Mouse (Mus musculus): ENCODE data around the gene U2surp. TPM values are rescaled to one million over a fixed set of nuclear protein-coding genes. Genes with fewer than 3 reads are reported as not detected.

Gene U2surp
- polyA plus RNA-seq, 1 experiment from 2014 or later = 153 TPM

- WGBS = 78% methylated on average over 9 of the region's 9 CpGs
- ATAC-seq = peak; percentile 25; the same call in 1 of the 2 replicates
Measured at GRCm38 (mm10) chr9:95550856-95551774, 39.3 kb upstream of the U2surp start.

DNA sequence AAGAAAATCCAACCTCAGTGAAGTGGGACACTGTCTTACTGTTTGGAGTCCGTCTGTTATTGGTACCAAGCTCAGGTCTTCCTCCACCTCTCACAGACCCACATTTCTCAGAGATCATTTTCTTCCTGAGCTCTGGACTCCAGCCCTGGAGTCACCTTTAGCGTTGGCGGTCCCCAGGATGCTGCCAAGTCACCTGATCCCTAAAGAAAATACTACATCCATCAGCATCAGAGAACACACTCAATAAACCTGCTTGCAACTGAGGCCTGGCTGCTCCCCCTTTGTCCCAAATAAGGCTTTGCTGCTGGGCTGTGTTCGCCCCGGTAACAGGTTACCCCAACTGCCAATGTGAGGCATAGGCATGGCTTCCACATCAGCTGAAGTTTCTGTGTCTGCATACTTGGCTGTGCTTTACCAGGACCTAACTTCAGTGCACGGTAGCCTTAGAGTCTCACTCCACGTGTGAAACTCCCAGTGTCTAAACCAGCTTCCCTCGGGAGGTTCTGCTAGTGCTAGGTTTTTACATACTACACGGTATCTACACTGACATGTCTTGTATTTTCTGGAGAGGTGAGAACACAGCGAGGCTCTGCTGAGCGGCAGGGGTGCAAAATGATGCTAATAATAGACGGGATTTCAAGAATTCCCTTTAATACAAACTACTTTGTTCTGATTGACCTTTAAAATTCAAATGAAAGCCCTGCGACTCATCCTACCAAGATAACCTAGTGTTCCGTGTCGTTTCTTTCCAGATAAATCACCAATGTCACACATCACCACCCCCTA lies 38.0 kb upstream of the U2surp start:
- Histone ChIP-seq H3K36me3 (no peaks in the 10 kb centered on the region), H3K27me3 (no peaks in the 10 kb centered on the region), H3K27ac (no peak overlapping the region), H3K4me1 (replicated peaks) (no peaks in the 10 kb centered on the region), H3K4me3 (replicated peaks) (no peak overlapping the region), H3K4me2 (replicated peaks) (no peak overlapping the region), H3K9me3 (no peaks in the 10 kb centered on the region), H3K9ac (replicated peaks) (no peak overlapping the region)
- ATAC-seq = no peak
- 60% methylated on average over 15 of the region's 15 CpGs for WGBS

More at GRCm38 (mm10) chr9:95550856-95551774, 39.3 kb upstream of the U2surp start:
- H3K36me3 ChIP-seq = no peaks in the 10 kb centered on the region
- no peak overlapping the region for H3K27ac ChIP-seq
- H3K4me2 ChIP-seq (replicated peaks) = no peak overlapping the region
- H3K9me3 ChIP-seq = no peaks in the 10 kb centered on the region
- no peak overlapping the region for H3K4me3 ChIP-seq (replicated peaks)
- H3K4me1 ChIP-seq (replicated peaks) = no peaks in the 10 kb centered on the region
- H3K27me3 ChIP-seq = peaks cover 7% of the 10 kb centered on the region; the same call in 1 of the 2 replicates
- H3K9ac ChIP-seq (replicated peaks) = no peak overlapping the region

DNA sequence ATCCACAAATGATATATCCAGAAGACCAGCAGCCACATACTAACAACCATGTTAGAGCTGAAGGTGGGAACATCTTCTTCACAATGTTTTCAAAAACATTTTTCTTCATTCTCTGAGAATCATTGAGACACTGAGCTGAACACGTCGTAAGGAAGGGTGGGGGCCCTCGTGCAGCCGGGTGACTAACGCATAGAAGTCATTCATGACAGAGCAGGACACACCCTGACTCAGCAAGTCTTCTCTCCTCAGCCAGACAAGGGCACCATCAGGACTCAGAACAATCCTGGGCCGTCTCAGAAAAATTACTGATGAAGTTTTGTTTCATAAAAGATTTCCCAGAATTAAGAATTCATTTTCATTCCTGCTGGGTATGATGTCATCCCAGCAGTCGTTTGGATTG lies 34.9 kb upstream of the U2surp start:
- Histone ChIP-seq H3K9me3 (no peaks in the 10 kb centered on the region), H3K27ac (no peak overlapping the region), H3K4me3 (replicated peaks) (no peak overlapping the region), H3K36me3 (no peaks in the 10 kb centered on the region), H3K4me1 (replicated peaks) (no peaks in the 10 kb centered on the region), H3K4me2 (replicated peaks) (no peak overlapping the region), H3K27me3 (no peaks in the 10 kb centered on the region), H3K9ac (replicated peaks) (no peak overlapping the region)
- 65% methylated on average over 7 of the region's 7 CpGs for WGBS
- no peak for ATAC-seq

DNA sequence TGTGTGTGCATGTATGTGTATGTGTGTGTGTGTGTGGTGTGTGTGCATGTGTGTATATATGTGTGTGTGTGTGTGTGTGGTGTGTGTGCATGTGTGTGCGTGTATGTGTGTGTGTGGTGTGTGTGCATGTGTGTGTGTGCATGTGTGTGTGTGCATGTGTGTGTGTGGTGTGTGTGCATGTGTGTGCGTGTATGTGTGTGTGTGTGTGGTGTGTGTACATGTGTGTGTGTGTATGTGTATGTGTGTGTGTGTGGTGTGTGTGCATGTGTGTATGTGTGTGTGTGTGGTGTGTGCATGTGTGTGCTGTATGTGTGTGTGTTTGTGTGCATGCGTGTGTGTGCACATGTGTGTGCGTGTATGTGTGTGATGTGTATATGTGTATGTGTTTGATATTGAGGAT lies 32.8 kb upstream of the U2surp start:
- 99% methylated on average over 4 of the region's 4 CpGs for WGBS
- Histone ChIP-seq H3K36me3 (no peaks in the 10 kb centered on the region), H3K9ac (replicated peaks) (no peak overlapping the region), H3K9me3 (no peaks in the 10 kb centered on the region), H3K4me2 (replicated peaks) (no peak overlapping the region), H3K4me1 (replicated peaks) (no peaks in the 10 kb centered on the region), H3K4me3 (replicated peaks) (no peak overlapping the region), H3K27ac (no peak overlapping the region), H3K27me3 (no peaks in the 10 kb centered on the region)
- no peak for ATAC-seq

GRCm38 (mm10) chr9:95542475-95542874 lies 30.7 kb upstream of the U2surp start:
- no peaks in the 10 kb centered on the region for H3K27me3 ChIP-seq
- no peak overlapping the region for H3K4me2 ChIP-seq (replicated peaks)
- ATAC-seq = no peak
- no peak overlapping the region for H3K9ac ChIP-seq (replicated peaks)
- H3K27ac ChIP-seq = peak overlapping the region; percentile 52; the same call in 1 of the 2 replicates
- no peaks in the 10 kb centered on the region for H3K36me3 ChIP-seq
- no peaks in the 10 kb centered on the region for H3K9me3 ChIP-seq
- H3K4me3 ChIP-seq (replicated peaks) = no peak overlapping the region
- WGBS = 80% methylated on average over 6 of the region's 6 CpGs
- no peaks in the 10 kb centered on the region for H3K4me1 ChIP-seq (replicated peaks)

GRCm38 (mm10) chr9:95541650-95542432 lies 30.0 kb upstream of the U2surp start:
- Histone ChIP-seq H3K9ac (replicated peaks) (no peak overlapping the region; the same call in 1 of the 2 replicates), H3K27me3 (no peaks in the 10 kb centered on the region), H3K4me1 (replicated peaks) (no peaks in the 10 kb centered on the region), H3K4me2 (replicated peaks) (no peak overlapping the region), H3K9me3 (no peaks in the 10 kb centered on the region), H3K36me3 (no peaks in the 10 kb centered on the region), H3K27ac (peak overlapping the region; percentile 52), H3K4me3 (replicated peaks) (no peak overlapping the region)
- WGBS = 64% methylated on average over 15 of the region's 15 CpGs
- ATAC-seq = 0 out of 2 replicates have a peak, but pooled peaks have one; percentile 51

DNA sequence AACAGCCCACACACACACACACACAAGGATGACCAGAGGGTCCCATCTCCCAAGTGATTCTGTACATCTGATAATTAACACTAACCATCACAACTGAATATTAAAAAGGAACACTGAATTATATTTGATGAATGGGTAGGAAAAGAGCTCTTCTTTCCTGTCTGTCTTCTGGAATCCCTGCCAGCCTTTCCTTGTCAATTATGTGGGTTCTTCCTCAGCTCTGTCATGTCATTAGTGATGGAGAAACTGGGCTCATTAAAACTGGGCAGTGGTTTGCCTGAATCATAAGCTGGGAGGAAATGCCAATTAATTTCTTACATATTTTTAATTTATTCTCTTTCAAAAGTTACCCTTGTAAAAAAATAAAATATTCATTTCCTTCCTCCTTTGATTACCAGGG lies 29.4 kb upstream of the U2surp start:
- Histone ChIP-seq H3K27me3 (no peaks in the 10 kb centered on the region), H3K4me1 (replicated peaks) (no peaks in the 10 kb centered on the region), H3K4me3 (replicated peaks) (no peak overlapping the region), H3K4me2 (replicated peaks) (no peak overlapping the region), H3K27ac (no peak overlapping the region), H3K9ac (replicated peaks) (no peak overlapping the region), H3K36me3 (no peaks in the 10 kb centered on the region), H3K9me3 (no peaks in the 10 kb centered on the region)
- no peak for ATAC-seq

DNA sequence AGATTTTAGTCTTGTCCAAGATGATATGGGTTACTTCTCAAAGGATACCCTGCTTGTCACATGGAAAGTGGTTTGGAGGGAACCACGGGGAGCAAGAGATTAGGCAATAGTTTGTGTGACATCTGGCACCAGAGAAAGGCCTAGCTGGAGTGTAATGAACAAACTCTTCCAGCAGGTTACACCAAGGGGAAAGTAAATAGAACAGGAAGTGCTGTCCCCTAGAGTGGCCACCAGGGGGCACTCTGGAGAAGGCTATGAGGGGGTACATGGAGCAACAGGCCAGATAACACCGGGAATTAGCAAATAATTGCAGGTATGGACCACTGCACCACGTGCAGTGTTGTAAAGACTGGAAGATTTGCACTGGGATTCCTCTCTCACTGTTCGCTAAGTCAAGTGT lies 28.7 kb upstream of the U2surp start:
- Histone ChIP-seq H3K36me3 (no peaks in the 10 kb centered on the region), H3K9ac (replicated peaks) (no peak overlapping the region), H3K4me1 (replicated peaks) (no peaks in the 10 kb centered on the region), H3K9me3 (no peaks in the 10 kb centered on the region), H3K27me3 (no peaks in the 10 kb centered on the region), H3K4me3 (replicated peaks) (no peak overlapping the region), H3K27ac (no peak overlapping the region), H3K4me2 (replicated peaks) (no peak overlapping the region)
- no peak for ATAC-seq
- WGBS = 66% methylated on average over 4 of the region's 4 CpGs

GRCm38 (mm10) chr9:95539176-95539800 lies 27.5 kb upstream of the U2surp start:
- ATAC-seq = no peak
- no peaks in the 10 kb centered on the region for H3K4me1 ChIP-seq (replicated peaks)
- H3K9ac ChIP-seq (replicated peaks) = no peak overlapping the region
- H3K27me3 ChIP-seq = no peaks in the 10 kb centered on the region
- no peaks in the 10 kb centered on the region for H3K36me3 ChIP-seq
- 65% methylated on average over 2 of the region's 2 CpGs for WGBS
- no peak overlapping the region for H3K27ac ChIP-seq
- no peaks in the 10 kb centered on the region for H3K9me3 ChIP-seq
- no peak overlapping the region for H3K4me2 ChIP-seq (replicated peaks)
- no peak overlapping the region for H3K4me3 ChIP-seq (replicated peaks)

DNA sequence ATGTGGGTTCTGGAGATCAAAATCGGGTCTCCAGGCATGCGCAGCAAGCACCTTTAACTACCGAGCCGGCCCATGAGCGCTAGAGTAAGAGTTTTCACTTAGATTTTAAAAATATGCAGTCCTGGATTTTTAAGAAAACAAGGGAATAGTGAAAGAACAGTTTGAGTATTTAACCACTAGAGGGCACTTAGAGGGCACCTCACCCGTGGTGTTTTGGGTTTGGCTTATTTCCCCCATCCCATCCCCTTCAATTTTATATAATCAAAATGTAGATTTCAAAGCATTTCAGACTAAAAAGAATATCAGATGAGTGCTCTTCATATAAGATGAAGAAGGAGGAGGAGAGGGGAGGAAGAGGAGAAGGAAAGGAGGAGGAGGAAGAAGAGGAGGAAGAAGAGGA lies 22.0 kb upstream of the U2surp start:
- no peaks in the 10 kb centered on the region for H3K4me1 ChIP-seq (replicated peaks)
- H3K27me3 ChIP-seq = no peaks in the 10 kb centered on the region

GRCm38 (mm10) chr9:95531144-95531543 lies 19.3 kb upstream of the U2surp start:
- no peaks in the 10 kb centered on the region for H3K4me1 ChIP-seq (replicated peaks)
- no peak for ATAC-seq
- H3K27ac ChIP-seq = no peak overlapping the region
- H3K4me2 ChIP-seq (replicated peaks) = no peak overlapping the region
- no peak overlapping the region for H3K4me3 ChIP-seq (replicated peaks)
- no peaks in the 10 kb centered on the region for H3K36me3 ChIP-seq
- no peak overlapping the region for H3K9ac ChIP-seq (replicated peaks)
- no peaks in the 10 kb centered on the region for H3K9me3 ChIP-seq
- 48% methylated on average over 3 of the region's 3 CpGs for WGBS
- H3K27me3 ChIP-seq = no peaks in the 10 kb centered on the region

More for the DNA sequence above, 22.0 kb upstream of the U2surp start:
- Histone ChIP-seq H3K9ac (replicated peaks) (no peak overlapping the region), H3K4me2 (replicated peaks) (no peak overlapping the region), H3K36me3 (no peaks in the 10 kb centered on the region), H3K4me3 (replicated peaks) (no peak overlapping the region), H3K27ac (no peak overlapping the region), H3K9me3 (no peaks in the 10 kb centered on the region)
- no peak for ATAC-seq
- WGBS = 48% methylated on average over 6 of the region's 6 CpGs
